Mouse (Mus musculus) left cerebral cortex, postnatal 14 days (tissue): ENCODE data around the gene Pomc. TPM values are rescaled to one million over a fixed set of nuclear protein-coding genes. Genes with fewer than 3 reads are reported as not detected.
A peak's percentile ranks its signal among the peaks of the same experiment; 100 is the strongest.
"Not testable (repeated sequence)": the region's sequence is repeated elsewhere in the genome, so short reads cannot be mapped to it uniquely, and the experiment has no call there.

Experiments
- DNase-seq, 2 experiments: peaks; one replicate each; pipeline ENCODE4 v3.0.0; 2021 to 2022; ENCODE audit warnings: low spot score in 2 of 2, mixed read lengths in 1 of 2
- intact Hi-C: fragments of 180-260 bp; cut with DNase I; formaldehyde crosslinking; loops from one replicate; pipeline ENCODE4 v1.15.1; 2025
- long read RNA-seq, 2 experiments: library from polyadenylated mRNA; stranded (forward); transcript quantifications; one replicate each; pipeline ENCODE4 v2.0.0; 2021
- total RNA-seq, 2 experiments: library from RNA; stranded (reverse); gene quantifications; 2 replicates each; pipeline ENCODE4 v1.2.3; 2021

Pomc gene
- 1 to 10 TPM; 3.1 to 3.7 TPM for total RNA-seq
- long read RNA-seq, experiment 1, partial matches to known transcripts = 0 of 2 reads
- long read RNA-seq, experiment 1, other reads (novel, unspliced or antisense) = 2 of 2 reads
- long read RNA-seq, experiment 2, partial matches to known transcripts = 1 of 4 reads
- long read RNA-seq, experiment 2, other reads (novel, unspliced or antisense) = 3 of 4 reads

- intact Hi-C loops = no loop called here
- no peak for DNase-seq
Measured at GRCm38 (mm10) chr12:3954651-3955050, at the start of gene Pomc. Pomc (plus strand) TSS chr12:3954951.

- intact Hi-C loops = no loop called here
- no peak for DNase-seq
Measured at GRCm38 (mm10) chr12:3905436-3905835, 49.3 kb upstream of the Pomc start.

- no peak for DNase-seq
- intact Hi-C loops = no loop called here
Measured at GRCm38 (mm10) chr12:3906308-3906707, 48.4 kb upstream of the Pomc start.

GRCm38 (mm10) chr12:3907008-3907407, 47.7 kb upstream of the Pomc start:
- intact Hi-C loops = no loop called here
- no peak for DNase-seq

GRCm38 (mm10) chr12:3907418-3907817, 47.3 kb upstream of the Pomc start:
- intact Hi-C loops = no loop called here
- no peak for DNase-seq

- intact Hi-C loops = no loop called here
- no peak for DNase-seq
Measured at GRCm38 (mm10) chr12:3910466-3911093, 44.2 kb upstream of the Pomc start.

- intact Hi-C loops = no loop called here
- no peak for DNase-seq
Measured at GRCm38 (mm10) chr12:3911831-3912348, 42.9 kb upstream of the Pomc start.

GRCm38 (mm10) chr12:3915852-3916251, 38.9 kb upstream of the Pomc start:
- DNase-seq = no peak
- intact Hi-C loops = no loop called here

GRCm38 (mm10) chr12:3917668-3918341, 36.9 kb upstream of the Pomc start:
- no peak for DNase-seq

GRCm38 (mm10) chr12:3918577-3918976, 36.2 kb upstream of the Pomc start:
- DNase-seq = no peak
- intact Hi-C loops = no loop called here

More at GRCm38 (mm10) chr12:3917668-3918341, 36.9 kb upstream of the Pomc start:
- intact Hi-C loops = no loop called here

- no peak for DNase-seq
- intact Hi-C loops = no loop called here
Measured at GRCm38 (mm10) chr12:3919423-3919822, 35.3 kb upstream of the Pomc start.

GRCm38 (mm10) chr12:3926127-3926526, 28.6 kb upstream of the Pomc start:
- peak; percentile 51 to 78 for DNase-seq
- intact Hi-C loops = loop anchor here (1.0 to 10.0 kb wide), 2 partner anchors 154 to 279 kb away; no protein-coding TSS in a partner anchor

- peak; percentile 36 to 37 for DNase-seq
- intact Hi-C loops = loop anchor here (10.0 kb wide), 1 partner anchor 276 kb away; no protein-coding TSS in a partner anchor
Measured at GRCm38 (mm10) chr12:3928841-3929240, 25.9 kb upstream of the Pomc start.

- intact Hi-C loops = not testable (repeated sequence)
- peak; percentile 50 to 82 for DNase-seq
Measured at GRCm38 (mm10) chr12:3930090-3930865, 24.5 kb upstream of the Pomc start.

- no peak for DNase-seq
- intact Hi-C loops = no loop called here
Measured at GRCm38 (mm10) chr12:3942026-3942425, 12.7 kb upstream of the Pomc start.

- intact Hi-C loops = no loop called here
- no peak for DNase-seq
Measured at GRCm38 (mm10) chr12:3944454-3945073, 10.2 kb upstream of the Pomc start.

GRCm38 (mm10) chr12:3947503-3947902, 7.2 kb upstream of the Pomc start:
- no peak for DNase-seq
- intact Hi-C loops = no loop called here

GRCm38 (mm10) chr12:3955371-3955770, 620 bp downstream of the Pomc start:
- DNase-seq = no peak
- intact Hi-C loops = no loop called here

GRCm38 (mm10) chr12:3956351-3956750, 1.6 kb downstream of the Pomc start:
- intact Hi-C loops = no loop called here
- DNase-seq = peak in 1 of 2 experiments; percentile 53
